Mouse (Mus musculus): ENCODE results near the gene Tbc1d22a.
A peak's percentile ranks its signal among the peaks of the same experiment; 100 is the strongest.

Tbc1d22a gene

DNA sequence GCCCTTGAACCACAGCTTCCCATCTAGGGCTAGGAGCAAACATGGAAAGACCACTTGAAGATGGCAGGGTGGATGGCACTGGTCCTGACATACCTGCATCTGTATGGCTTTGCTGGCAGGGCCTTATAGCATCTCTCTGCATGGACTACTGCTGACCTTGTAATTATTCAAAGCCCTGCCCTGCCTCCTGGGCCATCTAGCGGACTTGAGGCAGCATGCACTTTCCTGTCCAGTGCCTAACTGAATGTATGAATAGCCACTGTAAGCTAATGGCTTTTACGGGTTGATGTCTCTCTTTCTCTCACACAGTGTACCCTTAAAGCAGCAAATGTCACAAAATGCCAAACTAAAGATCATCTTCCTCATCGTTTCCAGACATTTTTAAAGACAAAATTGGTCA is 245.2 kb downstream of the Tbc1d22a start:
- DNase-seq (ENCODE audit: low read depth), result no peak

GRCm38 (mm10) chr15:86462636-86463035 is 248.4 kb downstream of the Tbc1d22a start:
- DNase-seq (ENCODE audit: low read depth), result no peak

- DNase-seq (ENCODE audit: low read depth), result no peak
Measured at GRCm38 (mm10) chr15:86468082-86468481, 253.8 kb downstream of the Tbc1d22a start.

DNA sequence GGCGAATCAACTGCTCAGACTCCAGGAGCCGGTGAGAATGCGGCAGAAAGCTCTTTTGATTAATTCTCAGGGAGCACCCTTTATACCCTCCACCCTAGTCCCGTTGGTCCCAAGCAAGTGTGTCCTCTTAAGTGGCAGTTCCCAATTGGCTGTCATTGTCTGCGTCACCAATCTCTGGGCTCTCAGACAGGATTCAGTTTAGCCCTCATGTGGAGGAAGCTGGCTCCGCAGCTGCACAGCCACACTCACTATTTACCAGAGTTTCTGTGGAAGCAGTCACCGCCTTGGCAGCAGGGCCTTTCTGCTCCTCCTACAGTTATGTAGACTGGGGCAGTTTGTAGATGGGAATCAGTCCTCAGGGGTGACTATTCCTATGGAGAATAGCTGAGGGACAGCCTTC is 256.9 kb downstream of the Tbc1d22a start:
- no peak for DNase-seq (ENCODE audit: low read depth)

DNA sequence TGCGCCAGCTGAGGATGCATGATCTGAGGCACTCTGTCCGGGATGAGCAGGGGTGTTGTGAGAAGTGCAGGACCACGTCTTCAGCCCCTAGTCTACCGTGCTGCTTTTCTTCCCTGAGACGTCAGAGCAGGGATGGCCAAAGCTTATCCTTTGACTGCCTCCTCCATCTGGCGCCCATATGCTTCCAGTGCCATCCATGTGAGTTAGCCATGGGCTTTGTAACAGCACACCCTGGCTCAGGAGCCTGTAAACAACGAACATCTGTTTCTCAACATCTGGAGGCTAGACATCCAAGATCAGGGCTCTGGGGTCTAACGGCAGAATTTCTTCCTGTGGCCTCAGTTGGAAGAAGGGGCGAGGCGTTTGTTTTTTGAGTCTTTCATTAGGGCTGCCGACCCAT is 259.2 kb downstream of the Tbc1d22a start:
- DNase-seq (ENCODE audit: low read depth), result no peak

DNA sequence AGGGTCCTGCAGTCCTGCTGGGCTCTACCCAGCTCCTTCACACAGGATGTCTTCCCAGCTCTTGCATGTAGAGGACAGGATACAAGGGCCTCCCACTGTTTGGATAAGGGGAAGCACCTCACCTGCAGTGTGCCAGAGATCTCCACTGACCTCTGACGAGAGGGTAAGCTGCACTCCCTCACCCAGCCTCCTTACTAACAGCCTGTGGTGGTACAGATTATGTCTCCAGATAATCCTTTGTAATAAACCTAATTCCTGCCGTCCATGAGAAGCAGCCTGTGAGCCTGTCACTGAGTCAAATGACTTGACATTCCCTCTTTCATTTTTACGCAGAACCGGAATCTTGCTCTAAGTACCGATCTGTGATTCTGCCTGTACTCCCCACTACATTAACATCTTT is 260.7 kb downstream of the Tbc1d22a start:
- no peak for DNase-seq (ENCODE audit: low read depth)

DNA sequence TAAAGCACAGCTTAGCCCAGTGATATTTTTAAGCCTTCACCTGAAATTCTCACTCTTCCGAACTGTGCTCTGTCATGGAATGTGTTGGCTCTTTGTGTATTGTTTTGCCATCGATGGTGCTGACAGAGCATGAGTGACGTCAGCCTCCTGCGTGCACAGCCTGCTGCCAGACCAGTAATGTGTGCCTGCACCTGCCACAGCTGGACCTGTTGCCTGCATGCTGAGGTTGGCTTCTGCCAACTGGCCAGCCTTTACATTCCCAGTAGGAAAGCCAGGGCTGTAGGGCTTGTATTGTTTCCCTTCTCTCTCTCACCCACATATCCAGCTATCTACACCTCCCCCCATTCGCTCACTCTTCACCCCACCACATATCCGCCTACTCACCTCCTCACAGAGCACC is 262.2 kb downstream of the Tbc1d22a start:
- DNase-seq (ENCODE audit: low read depth), result no peak

DNA sequence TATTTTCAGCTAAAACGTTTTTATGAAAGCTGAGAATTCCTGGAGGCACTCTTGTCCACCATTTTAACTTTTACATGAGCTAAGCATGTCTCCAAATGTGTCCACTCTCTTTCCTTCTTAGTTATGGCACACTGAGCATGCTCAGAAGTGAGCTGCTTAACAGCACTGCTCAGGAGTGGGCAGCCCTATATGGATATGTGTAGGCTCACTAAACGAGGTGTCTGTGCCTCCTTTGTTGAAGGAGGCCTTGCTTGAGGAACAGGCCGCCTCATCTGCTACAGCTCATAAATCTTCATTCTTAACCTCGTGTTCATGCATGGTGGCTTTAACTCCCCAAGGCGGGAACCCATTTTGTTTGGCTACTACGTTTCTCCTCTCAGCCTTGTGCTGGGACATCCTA is 262.8 kb downstream of the Tbc1d22a start:
- no peak for DNase-seq (ENCODE audit: low read depth)

- DNase-seq (ENCODE audit: low read depth), result no peak
Measured at GRCm38 (mm10) chr15:86477471-86477992, 263.3 kb downstream of the Tbc1d22a start.

- peak; percentile 17 for DNase-seq (ENCODE audit: low read depth)
Measured at GRCm38 (mm10) chr15:86478685-86479502, 264.6 kb downstream of the Tbc1d22a start.

- DNase-seq (ENCODE audit: low read depth), result no peak
Measured at GRCm38 (mm10) chr15:86482362-86482761, 268.1 kb downstream of the Tbc1d22a start.

GRCm38 (mm10) chr15:86485815-86486214 is 271.6 kb downstream of the Tbc1d22a start:
- DNase-seq (ENCODE audit: low read depth), result peak; percentile 76

DNA sequence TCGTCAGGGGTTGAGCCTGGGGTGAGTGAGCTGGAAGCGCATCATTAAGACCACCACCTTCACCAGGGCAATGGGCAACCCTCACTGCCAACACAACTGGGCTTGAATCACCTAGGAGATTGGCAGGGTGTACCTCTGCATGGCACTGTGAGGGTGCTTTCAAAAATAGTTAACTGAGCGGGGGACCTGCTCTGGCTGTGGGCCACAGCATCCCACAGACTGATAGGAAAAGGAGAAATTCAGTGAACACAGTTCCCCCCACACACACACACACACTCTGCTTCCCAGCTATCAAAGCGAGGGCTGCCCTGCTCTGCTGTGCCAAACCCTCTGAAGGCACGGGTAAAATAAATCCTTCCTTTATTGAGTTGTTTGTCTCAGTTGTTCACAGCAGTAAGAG is 273.1 kb downstream of the Tbc1d22a start:
- DNase-seq (ENCODE audit: low read depth), result no peak

DNA sequence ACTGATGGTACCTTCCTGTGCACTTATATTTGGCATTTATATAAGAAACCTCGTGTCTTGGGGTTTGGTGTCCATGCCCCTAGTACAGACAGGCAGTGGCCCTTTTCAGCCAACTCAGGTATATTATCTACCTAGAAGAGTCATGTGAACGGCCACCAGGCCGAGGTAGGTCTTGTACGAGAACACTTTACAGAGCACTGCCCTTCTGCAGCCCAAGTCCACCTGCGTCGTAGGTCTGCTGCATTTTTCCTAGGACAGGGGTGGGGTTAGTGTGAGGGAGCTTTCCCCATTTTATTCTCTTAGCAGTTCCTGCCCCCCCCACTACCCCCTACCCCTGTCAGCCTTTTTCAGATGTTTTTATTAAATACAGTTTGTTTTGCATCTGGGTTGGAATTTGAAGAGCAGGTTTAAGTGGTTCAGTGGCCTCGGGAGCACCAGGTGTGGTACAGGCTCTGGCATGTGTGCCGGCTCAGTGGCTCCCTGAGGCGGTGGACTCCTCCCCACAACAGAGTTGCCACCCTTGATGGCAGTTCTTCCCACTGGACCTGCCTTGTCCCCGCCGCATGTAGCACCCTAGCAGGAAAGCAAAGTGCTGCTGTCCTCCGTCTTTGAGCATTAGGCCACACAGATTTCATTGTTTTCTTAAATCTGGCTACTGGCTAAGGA is 277.3 kb downstream of the Tbc1d22a start:
- no peak for DNase-seq (ENCODE audit: low read depth)

DNA sequence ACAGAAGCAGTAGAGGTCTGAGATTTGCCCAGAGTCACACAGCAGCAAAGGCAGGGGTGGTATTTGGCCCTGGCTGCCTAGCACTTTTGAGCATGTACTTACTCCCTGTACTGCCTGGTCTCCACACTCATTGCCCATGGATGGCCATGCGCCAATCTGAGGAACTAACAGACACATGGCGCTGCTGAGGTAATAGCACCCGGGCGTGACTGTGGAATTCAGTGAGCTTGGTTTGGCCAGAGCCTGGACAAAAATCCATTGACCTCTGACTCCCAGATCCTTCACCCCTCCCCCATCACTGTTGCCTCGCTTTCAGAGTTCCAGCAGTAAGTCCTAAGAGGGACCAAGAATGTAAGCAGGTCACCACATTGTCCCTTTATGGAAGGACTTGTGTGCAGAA is 278.4 kb downstream of the Tbc1d22a start:
- DNase-seq (ENCODE audit: low read depth), result no peak

DNA sequence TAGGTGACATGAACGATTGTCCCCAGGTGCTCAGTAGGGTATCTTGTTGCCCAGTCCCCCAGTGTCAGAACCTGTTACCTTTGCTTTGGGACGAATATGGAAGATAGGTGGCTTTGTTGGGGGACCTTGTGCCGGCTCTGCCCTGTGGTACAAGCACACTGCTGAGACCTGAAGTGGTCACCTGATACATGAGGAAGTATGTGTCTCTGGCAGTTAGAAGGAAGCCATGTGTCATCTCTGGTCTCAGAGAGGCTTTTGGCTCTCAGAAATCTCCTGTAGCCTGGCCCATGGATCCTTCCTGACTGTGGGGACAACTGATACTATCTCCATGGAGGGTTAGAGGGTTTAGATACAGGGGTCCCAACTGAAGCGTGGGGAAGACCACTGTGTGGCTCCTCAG is 281.9 kb downstream of the Tbc1d22a start:
- DNase-seq (ENCODE audit: low read depth), result peak; percentile 52

- DNase-seq (ENCODE audit: low read depth), result no peak
Measured at GRCm38 (mm10) chr15:86496646-86497045, 282.4 kb downstream of the Tbc1d22a start.

- DNase-seq (ENCODE audit: low read depth), result no peak
Measured at GRCm38 (mm10) chr15:86500536-86500935, 286.3 kb downstream of the Tbc1d22a start.

DNA sequence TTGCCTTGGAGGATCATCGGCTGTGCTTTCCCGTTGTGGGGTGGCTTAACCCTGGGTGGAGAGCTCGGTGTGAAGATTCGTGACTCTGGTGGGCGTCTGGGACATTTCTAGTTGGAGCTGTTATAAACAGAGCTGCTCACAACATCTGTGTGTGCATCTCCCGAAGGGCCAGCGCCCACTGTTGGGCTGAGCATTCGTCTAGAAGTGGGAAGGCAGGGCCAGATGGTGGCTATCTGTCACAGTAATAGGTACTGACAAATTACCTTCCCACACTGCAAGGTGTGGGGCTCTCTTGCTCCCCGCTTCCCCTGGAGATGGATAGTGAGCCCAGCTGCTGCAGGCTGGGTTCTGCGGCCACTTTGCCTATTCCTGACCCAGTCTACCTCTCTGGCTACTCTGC is 289.2 kb downstream of the Tbc1d22a start:
- no peak for DNase-seq (ENCODE audit: low read depth)

DNA sequence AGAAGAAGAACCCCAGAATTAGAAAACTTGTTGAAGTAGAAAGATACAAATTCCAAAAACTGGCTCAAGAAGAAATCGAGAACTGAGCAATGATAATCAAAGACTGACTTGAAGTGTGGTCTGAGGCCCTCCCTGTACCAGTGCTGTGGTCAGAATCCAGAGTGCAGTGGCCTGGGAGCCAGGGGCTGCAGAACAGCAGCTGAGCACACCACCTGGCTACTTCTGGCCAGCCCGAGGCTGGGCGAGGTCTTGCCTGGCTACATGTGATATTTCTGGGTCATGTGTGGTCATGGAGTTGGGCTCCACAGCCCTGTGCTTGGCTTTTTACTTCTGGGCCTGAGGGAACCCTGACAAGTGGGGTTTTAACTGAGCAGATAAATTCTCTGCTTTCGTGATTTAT is 292.4 kb downstream of the Tbc1d22a start:
- DNase-seq (ENCODE audit: low read depth), result no peak

DNA sequence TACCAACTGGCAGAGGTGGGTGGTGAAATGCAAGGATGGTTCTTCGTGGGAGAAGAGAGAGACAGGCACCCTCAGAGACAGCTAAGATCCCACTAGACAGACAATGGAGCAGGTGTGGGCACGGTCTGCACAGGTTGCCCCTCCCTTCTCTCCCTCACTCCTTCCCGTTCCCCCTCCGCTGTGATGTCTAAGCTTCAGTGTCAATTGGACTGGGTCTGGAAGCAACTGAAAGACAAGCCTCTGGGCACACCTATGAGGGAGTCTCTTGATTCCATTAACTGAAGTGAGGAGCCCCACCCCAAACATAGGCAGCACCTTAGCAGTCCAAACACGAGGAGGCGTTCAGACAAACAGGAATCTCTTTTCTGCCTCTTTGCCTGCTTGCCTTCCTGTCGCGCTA is 293.3 kb downstream of the Tbc1d22a start:
- DNase-seq (ENCODE audit: low read depth), result no peak

DNA sequence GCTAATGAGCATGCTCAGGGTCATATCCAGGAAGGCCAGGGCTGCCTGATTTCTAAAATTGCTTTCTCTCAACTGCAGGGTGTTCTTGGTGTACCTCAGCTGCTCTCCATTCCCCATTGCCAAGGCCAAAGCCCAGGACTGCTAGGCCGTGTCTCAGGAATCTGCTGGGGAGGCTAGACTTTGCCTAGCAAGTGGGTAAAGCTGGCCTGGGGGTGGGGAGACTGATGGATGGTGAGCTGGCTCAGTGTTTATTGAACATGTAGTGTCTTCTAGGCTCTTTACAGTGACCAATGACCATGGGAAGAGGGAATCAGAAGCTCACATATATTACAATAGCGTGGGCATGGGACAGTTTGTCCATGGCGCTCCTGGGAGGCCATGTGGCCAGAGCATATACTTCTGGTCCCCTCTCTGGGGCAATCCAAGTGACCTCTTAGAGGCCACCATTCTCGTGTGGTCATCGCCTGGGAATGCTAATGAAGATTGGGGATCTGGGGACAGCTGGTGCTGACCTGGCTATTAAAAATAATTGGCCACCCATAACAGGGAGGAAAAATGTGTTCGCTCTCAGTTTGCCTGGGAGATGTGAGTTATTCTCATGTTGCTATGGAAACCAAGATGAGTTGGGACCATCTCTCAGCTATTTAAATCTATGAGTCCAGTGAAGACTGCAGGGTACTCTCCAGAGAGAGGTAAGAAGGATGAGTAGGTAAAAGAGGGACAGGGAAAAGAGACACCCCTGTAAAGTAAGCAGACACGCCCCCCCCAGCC is 294.3 kb downstream of the Tbc1d22a start:
- DNase-seq (ENCODE audit: low read depth), result no peak

- DNase-seq (ENCODE audit: low read depth), result no peak
Measured at GRCm38 (mm10) chr15:86509601-86510000, 295.3 kb downstream of the Tbc1d22a start.
